Mouse (Mus musculus): ENCODE measurements around the gene Lrrc27.

DNA sequence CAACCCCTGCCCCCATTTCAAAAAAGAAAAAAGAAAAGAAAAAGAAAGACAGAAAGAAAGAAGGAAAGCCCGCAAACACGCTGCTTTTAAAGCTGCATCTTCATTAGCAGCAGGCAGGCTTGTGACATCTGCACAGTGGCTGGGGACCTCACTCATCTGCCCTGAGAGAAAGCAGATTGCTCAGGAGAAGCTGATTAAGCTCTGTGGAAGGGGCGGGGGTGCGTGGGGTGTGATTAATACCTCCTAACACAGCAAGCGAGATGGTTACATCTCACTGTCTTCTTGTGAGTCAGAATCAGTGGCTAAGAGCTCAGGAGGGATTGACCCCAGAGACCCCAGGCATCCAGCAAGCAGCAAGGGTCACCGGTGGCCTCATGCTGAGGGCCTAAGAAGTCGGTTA is 64.7 kb downstream of the Lrrc27 start:
- no peak for TF ChIP-seq CTCF (IDR thresholded peaks at IDR 0.05; ENCODE audit: low read depth, low read length)
- TF ChIP-seq EP300 (IDR thresholded peaks at IDR 0.05; ENCODE audit: insufficient read depth, low read depth, low read length), result no peak
- no peak for TF ChIP-seq POLR2A (IDR thresholded peaks at IDR 0.05; ENCODE audit: insufficient read depth, low read length)
